Mouse (Mus musculus) ES-CJ7 (cell line): ENCODE measurements around the gene Zswim5.

Source experiments
- DNase-seq: peaks from one replicate; pipeline ENCODE4 v3.0.0; 2011; ENCODE audit warnings: low read depth, low spot score

The Zswim5 gene

DNA sequence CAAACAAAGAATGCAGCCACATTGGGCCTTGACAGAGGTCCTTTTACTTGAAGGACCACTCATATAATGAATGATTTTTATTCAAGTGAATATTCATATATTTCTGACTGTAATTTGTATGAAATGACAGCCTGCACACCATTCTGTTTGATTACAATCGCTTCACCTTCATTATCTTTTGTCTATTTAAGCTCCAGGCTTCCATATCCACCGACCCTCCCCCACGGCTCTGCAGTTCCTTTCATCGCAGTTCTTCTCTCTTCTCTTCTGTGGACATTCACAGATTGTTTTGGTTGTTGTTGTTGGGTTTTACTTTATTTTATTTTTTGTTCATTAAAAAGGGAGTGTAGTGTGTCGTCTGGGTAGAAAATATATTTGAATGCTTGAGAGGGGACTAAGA is 34.0 kb downstream of the Zswim5 start:
- no peak for DNase-seq

- no peak for DNase-seq
These were observed 36.1 kb downstream of the Zswim5 start for GRCm38 (mm10) chr4:116913318-116913717.

- DNase-seq, result no peak
These were observed 51.0 kb downstream of the Zswim5 start for GRCm38 (mm10) chr4:116928006-116928651.

GRCm38 (mm10) chr4:116939585-116939984 is 62.4 kb downstream of the Zswim5 start:
- no peak for DNase-seq

DNA sequence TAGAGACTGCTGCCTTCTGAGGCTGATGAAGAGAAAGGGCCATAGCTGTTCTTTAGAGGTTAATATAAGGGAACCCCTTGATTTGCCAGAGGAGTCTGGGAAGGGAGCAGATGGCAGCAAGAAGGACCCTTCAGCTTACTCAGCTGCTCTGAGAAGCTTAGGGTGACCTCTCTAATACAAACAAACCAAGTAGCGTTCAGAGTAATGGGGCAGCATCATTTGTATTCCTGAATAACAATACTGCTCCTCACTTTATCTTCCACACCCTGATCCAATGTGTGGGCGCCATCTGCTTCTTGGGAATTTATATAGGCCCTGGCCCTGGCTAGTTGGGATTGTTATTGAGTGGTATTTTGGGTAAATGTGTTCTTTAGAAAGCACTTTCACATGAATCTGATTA is 65.5 kb downstream of the Zswim5 start:
- DNase-seq, result peak; percentile 16

GRCm38 (mm10) chr4:116944055-116944454 is 66.9 kb downstream of the Zswim5 start:
- no peak for DNase-seq

- peak; percentile 19 for DNase-seq
These were observed 74.5 kb downstream of the Zswim5 start for GRCm38 (mm10) chr4:116951642-116952041.

GRCm38 (mm10) chr4:116954951-116955350 is 77.8 kb downstream of the Zswim5 start:
- no peak for DNase-seq

GRCm38 (mm10) chr4:116976503-116976902 is 99.3 kb downstream of the Zswim5 start:
- no peak for DNase-seq

DNA sequence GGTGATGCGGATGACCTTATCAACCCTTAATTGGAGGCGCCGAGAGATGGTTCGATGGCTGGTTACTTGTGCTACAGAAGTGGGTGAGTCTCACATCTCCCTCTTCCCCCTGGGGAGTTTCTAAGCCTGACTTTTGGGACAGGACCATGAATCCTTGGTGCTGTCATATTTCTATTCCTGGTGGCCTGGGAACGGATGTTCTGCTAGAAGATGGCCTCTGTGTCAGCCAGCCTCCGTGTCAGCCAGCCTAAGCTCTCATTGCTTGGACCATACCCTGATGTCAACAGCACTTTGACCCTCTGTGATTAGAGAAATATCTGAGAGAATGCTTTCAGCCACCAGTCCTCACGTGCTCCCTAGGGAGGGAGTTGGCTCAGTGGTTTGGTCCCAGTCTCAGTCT is 108.5 kb downstream of the Zswim5 start:
- no peak for DNase-seq

DNA sequence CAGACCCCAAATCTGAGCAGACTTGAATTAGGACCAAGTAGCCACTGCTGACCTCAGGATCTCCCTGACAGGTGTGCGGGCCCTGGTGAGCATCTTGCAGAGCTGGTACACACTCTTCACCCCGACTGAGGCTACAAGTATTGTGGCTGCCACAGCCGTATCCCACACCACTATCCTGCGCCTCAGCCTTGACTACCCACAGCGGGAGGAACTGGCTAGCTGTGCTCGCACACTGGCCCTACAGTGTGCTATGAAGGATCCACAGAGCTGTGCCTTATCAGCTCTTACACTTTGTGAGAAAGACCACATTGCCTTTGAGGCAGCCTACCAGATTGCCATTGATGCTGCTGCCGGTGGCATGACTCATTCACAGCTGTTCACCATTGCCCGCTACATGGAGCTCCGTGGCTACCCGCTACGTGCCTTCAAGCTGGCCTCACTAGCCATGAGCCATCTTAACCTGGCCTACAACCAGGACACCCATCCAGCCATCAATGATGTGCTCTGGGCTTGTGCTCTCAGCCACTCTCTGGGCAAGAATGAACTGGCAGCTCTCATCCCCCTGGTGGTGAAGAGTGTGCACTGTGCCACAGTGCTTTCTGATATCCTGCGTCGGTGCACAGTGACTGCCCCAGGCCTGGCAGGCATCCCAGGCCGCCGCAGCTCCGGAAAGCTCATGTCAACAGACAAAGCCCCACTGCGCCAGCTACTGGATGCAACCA is 109.4 kb downstream of the Zswim5 start:
- peak; percentile 93 for DNase-seq

GRCm38 (mm10) chr4:116987122-116987456 is 109.9 kb downstream of the Zswim5 start:
- DNase-seq, result no peak

DNA sequence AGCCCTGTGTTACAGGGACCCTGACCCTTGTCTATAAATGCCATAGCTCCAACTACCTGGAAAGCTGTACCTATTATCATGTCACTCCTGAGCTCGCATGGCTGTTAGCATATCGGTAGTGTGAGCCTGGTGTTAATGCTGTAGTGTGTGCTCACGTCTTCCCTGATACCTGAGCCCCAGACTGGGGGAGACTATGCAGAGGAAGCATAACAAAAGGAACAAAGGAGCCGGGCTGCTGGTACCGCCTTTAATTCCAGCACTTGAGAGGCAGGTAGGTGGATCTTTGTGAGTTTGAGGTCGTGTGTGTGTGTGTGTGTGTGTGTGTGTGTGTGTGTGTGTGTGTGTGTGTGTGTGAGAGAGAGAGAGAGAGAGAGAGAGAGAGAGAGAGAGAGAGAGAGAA is 112.6 kb downstream of the Zswim5 start:
- DNase-seq, result peak; percentile 57

DNA sequence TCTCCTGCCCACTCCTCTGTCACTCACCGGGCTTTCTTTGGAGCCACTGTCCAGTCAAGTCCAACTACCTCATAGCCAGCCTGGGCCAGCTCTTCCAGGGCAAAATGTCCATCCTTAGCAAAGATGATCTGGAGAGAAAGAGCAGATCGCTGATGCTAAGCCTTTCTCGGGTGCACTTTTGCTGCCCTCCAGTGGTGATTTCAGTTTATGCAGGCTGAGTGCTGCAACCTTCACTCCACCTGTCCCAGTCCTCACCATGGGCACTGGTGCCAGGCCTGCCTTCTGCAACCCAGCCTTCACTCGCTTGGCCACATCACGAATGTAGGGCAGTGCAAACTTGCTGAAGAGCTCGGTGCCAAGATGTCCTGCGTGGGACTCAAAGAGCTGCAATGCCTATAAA is 114.2 kb downstream of the Zswim5 start:
- DNase-seq, result peak; percentile 70

DNA sequence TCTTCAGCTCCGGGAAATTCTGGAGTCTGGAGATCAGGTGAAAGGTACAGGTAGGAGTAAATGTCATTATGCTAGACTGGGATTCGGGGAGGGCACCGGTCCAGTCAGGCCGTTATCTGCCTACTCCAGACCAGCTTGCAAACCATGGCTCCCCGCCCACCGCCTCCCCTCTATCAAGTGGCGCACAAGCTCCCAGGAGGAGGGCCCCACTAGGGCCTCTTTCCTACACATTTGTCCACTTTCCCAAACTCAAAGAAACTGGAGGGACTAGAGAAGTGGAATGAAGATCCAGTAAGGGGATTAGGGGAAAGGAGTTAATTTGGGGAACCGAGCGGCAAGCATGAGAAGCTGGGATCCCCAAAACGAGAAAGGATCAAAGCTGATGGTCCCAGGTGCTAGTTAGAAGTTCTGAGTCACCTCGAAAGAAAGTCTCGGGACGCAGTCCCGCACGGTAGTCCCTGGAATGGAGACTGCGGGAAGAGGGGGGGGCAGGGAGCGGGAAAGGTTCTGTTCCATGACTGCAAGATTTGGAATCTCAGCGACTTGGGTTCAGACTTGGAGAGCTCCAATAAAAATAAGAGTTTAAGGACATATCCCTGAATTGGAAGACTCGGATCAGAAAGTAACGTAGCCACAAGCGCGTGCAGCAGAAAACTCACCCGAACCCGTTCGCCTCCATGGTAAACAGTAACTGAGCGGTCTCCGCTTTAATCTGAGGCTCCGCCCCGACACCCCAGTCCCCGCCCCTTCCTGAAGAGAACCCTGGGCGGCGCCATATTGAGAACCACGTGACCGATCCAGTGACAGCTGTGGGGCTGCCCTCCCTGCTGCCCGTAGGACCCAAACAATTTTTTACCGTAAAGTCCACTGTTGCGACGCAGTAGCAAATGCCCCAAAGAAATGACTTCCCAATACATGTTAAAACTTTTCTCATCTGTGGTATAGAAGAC is 116.8 kb downstream of the Zswim5 start, which contains the start of gene Urod:
Urod (minus strand) TSS at position 742 of the 950 bp plus-strand sequence.
- peak; percentile 95 for DNase-seq

GRCm38 (mm10) chr4:116995131-116995797 is 118.1 kb downstream of the Zswim5 start, which contains the start of gene Hectd3:
Gene Hectd3, plus strand, starts transcription at chr4:116995317.
- peak; percentile 59 for DNase-seq

GRCm38 (mm10) chr4:116995798-116996135 is 118.6 kb downstream of the Zswim5 start:
- peak; percentile 67 for DNase-seq

GRCm38 (mm10) chr4:116999513-117000154 is 122.5 kb downstream of the Zswim5 start:
- no peak for DNase-seq

GRCm38 (mm10) chr4:117001957-117002356 is 124.8 kb downstream of the Zswim5 start:
- no peak for DNase-seq

- peak; percentile 93 for DNase-seq
These were observed 125.7 kb downstream of the Zswim5 start for GRCm38 (mm10) chr4:117002543-117003521.
